Mouse (Mus musculus) embryonic facial prominence, embryonic 12.5 days (tissue): Measurements from ENCODE around the gene AW146154. TPM values are rescaled to one million over a fixed set of nuclear protein-coding genes. Genes with fewer than 3 reads are reported as not detected.

Experiments
- polyA plus RNA-seq: library from polyadenylated mRNA; unstranded; fragments of >200 nt; fragmentation: Nextera tagmentation; extraction: Ambion mirVana; gene quantifications from 2 replicates; pipeline ENCODE4 v1.2.1, GENCODE M21; 2016

The AW146154 gene
- polyA plus RNA-seq, 1 experiment from 2014 or later, result 12.4 TPM

Other genes with a start within 250 kb of the AW146154 start
- 10.0 TPM in 2 replicates for gene AI987944, start 106.5 kb downstream of the AW146154 start, polyA plus RNA-seq
- 0.24 and 0.39 TPM in 2 replicates for gene Vmn2r57, start 51.2 kb downstream of the AW146154 start, polyA plus RNA-seq
- 0.14 and 0.26 TPM in 2 replicates for gene Gm20449, start 473 bp downstream of the AW146154 start, polyA plus RNA-seq
- gene Gm6871, start 73.8 kb upstream of the AW146154 start, polyA plus RNA-seq, result not detected in 2 replicates
- gene 2610021A01Rik, start 99.3 kb upstream of the AW146154 start, polyA plus RNA-seq, result 15.5 and 16.3 TPM in 2 replicates
- gene Zfp788, start 133.3 kb upstream of the AW146154 start, polyA plus RNA-seq, result 14.1 and 15.4 TPM in 2 replicates